Mouse (Mus musculus): ENCODE results near the gene Tmem132c.

Tmem132c gene

DNA sequence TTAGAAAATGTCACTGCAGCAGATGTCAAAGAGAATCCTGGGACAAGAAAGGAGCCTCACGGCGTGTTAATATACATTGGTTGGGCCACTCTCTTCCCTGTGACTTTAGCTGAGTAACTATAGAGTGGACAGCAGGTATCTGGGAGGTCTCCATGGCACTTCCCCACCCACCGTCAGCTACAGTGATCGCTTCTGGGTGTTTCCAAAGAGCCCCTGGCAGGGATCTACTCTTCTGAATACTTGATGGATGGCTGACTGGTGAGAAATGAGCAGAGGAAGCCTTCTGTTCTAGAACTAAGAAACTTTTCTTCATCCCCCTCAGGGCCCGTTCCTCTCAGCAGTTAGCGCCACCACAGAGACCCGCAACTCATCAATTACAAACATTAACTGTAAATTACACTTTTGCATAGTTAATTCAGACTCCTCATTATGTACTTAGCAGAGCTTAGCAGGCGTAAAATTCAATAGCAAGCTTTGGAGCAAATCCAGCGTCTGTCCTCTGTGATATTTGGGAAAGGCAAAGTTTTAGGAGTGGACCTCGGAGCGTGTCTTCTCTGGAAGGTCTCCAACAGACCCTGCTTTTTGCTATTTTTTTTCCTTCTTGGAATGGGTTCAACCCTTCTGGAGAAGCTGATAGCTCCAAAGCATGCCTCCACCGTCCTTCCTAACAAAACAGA is 257.7 kb downstream of the Tmem132c start:
- no peak for DNase-seq

DNA sequence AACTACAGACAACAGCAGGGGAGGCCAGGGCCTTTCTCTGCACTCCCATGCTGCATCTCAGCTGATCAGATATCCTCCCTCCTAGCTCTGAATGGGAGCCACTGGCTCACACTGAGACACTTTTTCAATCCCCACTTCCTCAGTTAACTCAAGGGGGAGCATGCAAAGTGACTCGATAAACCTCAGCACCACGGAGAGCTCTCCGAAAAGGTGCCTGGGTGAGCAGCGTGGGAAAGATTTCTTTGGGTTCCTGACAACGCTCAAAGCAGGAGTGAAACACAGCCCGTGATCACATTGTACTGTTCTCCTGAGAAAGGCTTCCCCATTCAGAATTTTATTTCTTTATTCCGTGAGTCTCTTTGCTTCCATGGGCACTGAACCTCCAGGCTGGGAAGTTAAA is 261.2 kb downstream of the Tmem132c start:
- DNase-seq = no peak

DNA sequence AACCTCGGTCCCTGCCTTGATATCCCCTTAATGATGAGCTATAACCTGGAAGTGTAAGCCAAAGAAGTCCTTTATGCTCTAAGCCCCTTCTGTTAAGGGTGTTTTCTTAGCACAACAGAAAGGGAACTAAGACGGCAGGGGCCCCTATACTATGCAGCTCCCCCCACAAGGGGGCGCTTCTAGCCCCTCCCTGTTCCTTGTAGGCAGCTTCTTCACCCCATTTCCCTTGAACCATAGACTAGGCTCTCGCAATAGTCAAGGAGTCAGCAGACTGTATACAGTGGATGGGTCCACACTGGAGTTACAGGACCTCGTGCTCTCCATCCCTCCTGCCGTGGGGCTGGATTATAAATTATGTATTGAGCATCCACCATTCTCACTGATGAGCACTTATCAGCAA is 264.1 kb downstream of the Tmem132c start:
- no peak for DNase-seq

DNA sequence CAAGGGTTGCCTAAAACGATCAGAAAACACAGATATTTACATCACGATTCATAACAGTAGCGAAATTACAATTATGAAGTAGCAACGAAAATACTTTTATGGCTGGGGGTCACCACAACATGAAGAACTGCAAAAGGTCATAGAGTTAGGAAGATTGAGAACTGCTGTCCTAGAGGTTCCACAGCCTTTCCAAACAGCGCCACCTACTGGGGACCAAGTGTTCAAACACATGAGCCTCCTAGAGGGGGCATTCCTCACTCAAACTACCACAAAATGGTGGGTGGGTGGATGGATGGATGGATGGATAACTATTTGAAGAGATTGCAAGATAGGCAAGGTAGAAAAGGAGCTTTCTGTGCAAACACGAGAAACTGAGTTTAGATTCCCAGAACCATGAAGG is 270.0 kb downstream of the Tmem132c start:
- no peak for DNase-seq

DNA sequence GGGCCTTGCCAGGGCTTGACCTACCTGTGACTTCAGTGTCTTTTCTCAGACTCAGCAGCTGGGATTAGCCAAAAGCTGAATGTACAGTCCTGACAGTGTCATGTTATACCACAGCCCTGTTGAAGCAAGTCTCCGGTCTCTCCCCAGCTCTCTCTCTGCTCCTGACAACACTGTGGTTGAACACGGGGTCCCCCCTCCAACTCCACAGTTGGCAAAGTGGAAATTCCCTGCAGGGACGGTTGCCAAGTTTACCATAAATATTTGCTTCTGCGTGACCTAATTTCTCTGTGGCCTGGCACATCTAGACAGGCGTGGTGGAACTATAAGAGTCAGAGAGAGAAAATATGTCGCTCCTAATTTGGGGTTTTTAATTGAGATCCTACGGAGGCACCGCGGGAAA is 274.4 kb downstream of the Tmem132c start:
- no peak for DNase-seq

DNA sequence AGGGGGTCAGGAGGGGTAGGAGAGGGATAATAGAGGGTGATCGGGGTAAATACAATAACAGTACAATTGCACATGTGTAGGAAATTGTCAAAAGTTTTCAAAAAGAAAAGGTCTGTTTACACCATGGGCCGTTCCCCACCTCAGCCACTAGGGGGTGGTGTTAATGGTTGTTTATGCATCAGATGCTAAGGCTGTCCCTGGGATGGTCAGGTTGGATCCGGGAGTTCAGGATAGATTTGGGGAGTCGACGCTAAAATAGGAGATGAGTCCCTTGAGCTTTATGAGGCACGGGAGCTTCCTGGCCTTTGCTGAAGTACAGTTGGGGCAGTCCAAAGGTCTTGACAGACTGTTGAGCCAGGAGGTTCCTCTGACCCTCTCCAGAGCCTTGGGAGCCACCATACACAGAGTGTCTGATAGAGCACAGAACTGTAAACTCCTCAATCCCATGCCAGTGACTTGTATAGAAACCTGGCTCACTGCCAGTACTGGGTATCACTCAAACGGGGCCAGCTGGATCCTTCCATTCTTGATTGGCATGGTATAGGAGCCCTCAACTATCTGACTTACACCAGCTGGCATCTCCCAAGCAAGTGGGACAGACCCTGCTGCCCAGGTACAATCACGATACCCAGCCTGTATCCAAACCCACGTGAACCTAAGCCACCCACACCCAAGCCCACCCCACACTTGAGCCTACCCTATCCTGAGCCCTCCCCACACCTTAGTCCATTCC is 281.3 kb downstream of the Tmem132c start:
- no peak for DNase-seq

DNA sequence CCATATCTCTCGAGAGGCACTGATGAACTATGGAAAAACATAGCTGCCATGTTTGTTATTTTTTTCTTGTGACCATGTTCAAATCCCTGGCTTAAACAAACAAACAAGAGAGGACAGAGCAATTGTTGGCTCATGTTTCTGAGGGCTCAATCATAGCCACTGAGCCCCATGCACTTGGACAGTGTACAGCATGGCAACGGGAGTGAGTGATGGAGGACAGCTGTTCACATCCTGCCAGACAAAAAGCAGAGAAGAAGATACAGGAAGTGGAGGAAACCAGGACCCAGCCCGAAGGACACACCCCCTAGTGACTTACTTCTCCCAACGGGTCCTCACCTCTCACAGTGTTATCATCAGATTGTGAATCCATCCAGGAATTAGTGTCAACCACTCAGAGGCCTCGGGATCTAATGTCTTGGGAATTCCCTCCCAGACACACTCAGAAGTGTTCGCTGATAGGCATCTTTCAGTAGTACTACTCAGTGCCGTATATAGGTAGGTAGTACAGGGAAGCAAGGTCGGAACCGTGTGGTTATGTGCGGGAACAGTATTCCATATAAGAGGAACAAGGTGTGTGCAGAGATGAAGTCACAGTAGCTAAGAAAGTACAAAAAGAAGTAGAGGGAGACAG is 285.9 kb downstream of the Tmem132c start:
- DNase-seq = no peak

DNA sequence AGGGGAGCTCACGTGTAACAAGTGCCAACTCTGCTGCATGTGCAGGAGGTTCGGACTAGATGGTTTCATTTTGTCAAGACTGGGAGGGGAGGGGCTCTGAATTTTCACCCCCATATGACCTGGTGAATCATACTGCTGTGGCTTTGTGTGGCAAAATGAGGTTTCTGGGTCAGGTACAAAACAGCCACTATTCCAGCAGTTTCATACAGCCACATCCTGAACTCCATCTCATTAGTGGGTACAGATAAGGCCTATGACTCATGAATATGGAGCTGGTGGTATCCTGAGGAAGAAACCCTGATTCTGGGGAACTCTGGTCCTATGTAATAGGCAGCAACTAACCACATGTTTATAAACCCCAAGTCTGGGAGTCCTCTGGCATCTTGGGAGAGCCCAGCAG is 295.9 kb downstream of the Tmem132c start:
- no peak for DNase-seq

DNA sequence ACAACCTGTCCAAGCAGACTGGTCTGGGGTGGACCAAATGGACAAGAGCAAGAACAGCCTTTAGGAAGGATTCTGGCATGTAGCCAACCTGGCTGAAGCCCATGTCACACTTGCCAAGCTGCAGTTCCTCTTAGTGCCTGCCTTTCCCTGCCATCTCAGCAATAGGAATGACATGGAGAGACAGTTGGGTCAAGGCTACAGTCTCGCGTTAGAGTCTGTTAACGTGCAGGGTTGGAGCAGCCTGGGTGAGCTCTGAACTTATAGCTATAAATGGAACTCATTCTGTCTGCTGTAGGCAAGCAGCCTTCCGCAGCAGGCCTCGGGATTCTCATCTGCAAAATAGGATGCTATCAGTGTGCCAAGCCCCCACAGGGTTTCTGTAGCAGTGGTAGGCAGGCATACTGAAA is 305.0 kb downstream of the Tmem132c start:
- DNase-seq = no peak

DNA sequence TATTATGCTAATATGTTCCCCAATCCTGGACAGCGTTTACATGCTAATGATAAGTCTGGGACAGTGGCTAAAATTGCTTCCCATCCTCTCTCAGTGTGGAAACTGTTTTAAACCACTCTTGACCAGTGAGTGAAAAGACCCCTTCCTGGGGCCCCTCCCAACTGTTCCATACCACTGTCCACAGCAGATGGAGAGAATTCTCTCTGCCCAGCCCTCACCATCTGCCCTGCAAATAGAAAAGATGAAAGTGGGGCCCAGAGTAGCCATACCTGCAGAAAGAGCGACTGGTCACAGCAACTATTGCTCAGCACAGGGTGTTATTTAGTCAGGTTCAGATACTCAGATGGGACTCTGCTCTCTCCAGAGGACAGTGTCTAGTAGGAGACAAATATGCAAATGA is 306.5 kb downstream of the Tmem132c start:
- DNase-seq = no peak

DNA sequence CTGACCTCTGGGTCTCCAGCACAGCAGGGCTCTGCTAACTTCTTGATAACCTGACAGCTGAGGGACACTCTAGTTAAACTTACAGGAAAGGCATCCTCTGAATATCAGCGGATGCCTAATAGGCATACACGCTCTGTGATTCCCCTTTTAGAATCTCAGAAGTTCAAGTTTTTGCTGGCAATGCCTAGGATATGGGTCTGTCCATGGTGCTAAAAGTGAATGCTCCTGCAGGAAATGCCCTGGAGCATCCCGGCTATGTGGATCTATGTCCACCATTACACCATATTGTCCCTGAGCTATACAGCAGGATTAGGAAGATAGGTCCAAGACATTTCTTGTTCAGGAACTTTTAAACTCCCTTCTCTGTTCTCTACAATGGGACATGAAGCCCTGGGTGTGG is 319.5 kb downstream of the Tmem132c start:
- no peak for DNase-seq

DNA sequence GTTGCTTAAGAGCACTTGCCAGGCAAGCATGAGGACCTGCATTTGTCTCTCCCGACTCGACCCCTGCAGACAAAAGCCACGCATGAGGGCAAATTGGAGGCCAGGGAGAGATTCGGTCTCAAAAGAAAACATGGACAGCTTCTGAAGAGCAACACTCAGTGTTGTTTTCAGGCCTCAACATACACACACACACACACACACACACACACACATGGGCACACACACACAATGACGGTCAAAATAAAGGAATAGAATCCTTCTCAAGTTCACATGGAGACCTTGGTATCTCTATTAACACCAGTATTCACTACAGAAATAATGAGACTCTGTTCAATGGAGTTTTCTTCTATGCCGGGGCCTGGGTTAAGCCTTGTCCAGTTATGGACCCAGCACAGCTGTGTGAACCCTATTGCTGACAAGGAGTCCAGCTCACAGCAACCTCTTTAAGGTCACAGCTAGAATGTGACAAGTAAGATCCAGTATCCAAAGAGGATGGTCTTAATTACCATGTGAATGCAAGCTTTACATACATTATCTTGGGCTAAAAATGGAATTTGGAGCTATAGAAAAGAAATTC is 325.6 kb downstream of the Tmem132c start:
- no peak for DNase-seq

DNA sequence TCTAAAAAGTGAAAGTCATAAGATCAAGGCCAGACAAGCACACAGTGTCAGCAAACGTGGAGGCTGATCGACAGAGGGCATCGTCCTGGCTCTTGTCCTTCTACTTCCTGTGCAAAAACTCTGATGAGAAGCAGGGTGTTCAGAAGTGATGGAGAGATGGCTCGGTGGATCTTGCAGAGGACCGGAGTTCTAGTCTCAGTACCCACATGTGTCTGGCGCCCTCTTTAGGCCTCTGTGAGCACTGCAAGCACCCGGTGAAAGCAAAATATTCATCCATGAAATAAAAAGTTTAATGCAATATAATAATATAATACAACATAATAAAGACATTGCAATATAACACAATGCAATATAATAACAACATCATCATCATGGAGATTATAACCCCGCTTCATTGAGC is 335.8 kb downstream of the Tmem132c start:
- DNase-seq = no peak

DNA sequence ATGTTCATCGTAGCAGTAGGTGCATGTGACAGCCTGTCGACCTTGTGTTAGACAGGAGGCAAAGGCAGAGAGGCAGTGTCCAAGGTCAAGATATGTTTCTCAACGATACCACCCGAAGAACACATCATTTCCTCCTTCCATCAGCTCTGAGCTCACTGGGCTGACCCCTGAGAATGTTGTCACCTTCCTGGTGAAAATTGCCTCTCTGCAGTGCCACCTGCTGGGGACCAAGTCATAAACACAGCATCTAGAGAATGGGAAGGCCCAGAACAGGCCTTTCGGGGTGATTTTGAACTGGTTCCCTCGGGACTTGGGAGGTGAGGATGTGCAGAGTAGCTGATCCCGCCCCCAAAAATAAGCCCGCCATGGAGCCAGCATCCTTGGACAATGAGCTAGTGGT is 342.1 kb downstream of the Tmem132c start:
- DNase-seq = no peak

DNA sequence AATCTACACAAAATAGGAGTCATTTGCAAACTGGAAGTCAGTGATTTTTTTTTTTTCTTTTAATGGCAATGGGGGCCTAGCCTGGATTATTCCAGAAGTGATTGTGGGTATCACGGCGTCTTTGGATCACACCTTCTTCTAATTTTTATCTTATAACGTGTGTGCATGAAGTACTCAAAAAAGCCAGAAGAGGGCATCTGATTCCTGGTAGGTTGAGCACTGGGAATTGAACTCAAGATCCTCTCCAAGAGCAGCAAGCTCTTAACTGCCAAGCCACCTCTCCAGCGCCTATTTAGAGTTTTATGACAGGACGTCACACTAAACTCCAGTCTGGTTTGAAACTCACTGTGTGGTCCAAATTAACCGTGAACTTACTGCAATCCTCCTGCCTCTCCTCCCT is 346.2 kb downstream of the Tmem132c start:
- DNase-seq = no peak

DNA sequence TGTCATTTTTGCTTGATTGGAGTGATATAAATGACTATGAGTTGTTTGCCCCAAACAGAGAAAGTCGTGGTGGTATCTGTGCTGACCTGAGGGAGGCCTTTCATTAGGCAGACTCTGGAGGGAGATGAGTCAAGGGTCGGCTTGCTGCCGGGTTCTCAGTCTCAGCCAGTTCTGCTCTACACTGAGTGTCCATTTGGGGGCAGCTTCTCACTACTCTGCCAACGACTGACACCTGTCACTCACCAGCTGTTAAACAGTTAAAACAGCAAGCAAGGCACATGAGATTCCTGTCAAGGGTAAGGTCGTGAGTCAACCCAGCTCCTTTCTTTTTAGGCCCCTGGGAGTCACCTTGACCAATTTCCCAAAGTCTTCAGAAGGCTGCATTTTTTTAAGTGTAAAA is 350.8 kb downstream of the Tmem132c start:
- DNase-seq = no peak

DNA sequence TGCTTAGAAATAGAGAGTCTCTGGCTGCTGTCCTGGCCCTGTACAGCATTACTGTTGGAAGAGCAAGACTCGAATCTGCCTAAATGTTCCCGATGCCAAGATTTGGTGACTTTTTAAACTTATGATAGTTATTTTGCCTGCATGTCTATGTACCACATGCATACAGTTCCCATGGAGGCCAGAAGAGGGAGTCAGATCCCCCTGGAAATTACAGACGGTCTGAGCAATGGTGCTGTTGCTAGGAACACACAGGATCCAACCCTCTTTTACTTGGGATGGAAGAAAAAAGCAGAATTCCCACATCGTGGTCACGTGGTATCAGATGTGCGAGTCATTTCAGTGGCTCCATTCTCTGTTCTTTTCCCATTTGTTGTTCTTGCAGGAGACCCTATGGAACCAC is 351.2 kb downstream of the Tmem132c start:
- peak in 1 of 2 experiments; percentile 47 for DNase-seq

DNA sequence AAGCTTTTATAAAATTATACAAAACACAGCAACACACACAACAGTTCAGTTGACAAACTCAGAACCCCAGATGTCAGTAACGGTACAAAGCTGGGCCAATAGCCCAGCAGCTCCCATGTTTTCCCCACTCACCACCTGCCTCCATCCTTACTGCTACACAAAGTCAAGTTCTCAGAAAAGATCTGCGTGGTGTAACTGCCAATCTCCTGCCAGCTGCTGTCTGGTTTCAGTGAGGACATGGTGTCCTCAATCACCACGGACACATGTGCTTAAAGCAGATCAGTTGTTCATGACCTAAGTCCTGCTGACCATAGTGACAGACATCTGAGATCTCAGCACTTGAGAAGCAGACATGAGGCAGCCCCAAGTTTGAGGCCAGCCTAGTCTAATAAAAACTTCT is 354.1 kb downstream of the Tmem132c start:
- DNase-seq = no peak

DNA sequence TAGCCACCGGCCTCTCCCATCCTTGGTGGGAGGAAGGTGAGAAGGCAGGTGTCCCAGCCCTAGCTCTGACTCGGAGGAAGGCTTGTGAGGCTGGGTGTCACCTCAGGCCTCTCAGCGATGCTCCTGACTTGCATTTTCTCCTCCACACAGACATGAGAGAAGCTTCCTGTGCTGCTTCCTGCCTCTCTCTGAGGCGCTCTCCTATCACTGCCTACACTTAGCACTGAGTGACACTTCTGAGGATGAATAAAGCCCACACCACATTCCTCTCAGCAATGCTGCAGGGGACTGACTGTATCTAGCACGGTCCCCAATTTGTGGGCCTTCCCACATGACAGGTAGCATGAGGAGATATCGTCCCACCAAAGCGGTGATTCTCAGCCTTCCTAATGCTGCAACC is 355.3 kb downstream of the Tmem132c start:
- no peak for DNase-seq

DNA sequence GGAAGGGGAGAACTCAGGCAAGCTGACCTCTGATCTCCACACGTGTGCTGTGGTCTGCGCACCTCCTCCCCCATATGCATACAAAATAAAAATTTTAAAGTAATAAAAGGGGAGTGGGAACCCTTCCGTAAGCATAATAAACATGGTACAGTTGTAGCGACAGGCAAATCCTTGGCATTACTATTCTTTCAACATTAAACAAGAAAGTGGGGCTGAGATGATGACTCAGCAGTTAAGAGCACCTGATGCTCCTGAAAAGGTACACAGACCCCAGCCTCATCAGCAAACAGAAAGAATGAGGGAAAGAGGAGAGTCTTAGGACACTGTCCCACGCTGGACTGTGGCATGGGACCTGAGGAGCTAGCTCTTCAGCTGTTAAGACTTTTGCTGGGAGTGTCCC is 361.4 kb downstream of the Tmem132c start:
- DNase-seq = no peak

DNA sequence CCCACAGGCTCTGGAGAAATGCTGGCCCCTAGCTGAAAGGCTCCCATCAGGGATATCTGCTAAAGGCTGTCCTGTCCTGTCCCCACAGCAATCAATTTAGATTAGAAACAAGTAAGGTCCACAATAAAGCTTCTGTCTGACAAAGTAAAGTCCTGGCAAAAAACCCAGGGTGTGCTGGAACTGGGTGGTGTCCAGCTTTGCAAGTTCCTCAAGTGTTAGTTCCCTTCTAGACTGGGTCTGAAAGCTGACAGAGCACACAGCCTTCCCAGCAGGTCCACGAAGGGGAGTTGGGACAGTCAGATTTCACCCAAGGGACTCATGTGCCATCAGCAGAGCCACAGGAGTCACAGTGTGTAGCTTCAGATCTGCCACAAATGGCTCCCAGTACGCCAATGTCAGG is 365.9 kb downstream of the Tmem132c start:
- no peak for DNase-seq

DNA sequence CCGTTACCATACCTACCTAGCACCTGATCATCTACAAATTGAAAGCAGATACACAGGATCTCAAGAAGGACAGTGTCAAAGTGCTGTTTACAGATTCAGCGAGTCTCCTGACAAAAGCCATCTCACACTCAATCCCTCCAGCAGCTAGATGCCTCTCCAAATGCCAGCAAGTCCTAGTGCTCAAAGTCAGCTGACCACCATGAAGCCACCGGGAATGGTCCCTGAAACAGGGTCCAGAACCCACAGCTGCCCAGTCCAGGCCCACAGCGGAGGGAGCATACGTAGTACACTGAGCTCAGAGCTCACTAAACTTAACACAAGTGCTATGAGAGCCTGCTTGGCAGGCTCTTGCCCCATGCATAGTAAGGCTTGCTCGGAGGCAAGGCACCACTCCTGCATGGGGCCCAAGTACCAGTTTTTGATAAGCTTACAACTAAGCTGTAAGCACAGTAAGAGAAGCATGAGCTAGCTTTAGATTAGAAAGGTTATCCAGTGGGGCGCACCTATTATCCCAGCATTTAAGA is 367.6 kb downstream of the Tmem132c start:
- DNase-seq = no peak

DNA sequence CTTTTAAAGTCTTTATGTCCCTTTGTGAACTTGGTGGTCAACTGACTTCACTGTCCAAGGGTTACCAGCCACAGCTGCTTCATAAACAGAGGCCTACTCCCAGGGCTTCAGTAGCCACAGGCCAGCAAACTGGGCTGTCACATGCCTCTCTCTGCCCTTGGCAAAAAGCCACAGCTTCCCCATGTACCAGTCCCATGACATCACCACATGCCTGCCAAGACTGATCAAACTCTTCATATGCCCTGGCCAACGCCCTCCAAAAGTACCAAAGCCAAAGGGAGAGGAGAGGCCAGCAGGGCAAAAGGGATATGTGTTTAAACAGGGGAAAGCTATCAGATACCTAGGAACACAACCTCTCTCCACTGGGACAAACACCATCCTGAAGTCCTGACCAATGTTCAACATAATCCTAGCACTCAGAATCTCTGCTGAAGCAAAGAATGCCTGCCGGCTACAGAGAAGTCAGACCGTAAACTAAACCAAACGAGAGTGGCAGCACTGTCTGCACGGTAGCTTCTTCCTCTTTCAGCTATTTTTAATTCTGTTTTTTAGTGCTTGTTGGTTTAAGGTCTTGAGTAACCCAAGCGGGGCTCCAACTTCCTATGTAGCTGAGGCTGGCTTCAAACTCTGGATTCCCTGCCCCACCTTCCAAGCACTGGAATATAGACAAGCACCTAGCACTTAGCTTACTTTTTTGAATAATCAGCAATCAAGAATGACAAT is 369.3 kb downstream of the Tmem132c start:
- peak; percentile 89 to 90 for DNase-seq
